Mouse (Mus musculus): ENCODE measurements around the gene Gm13057. TPM values are rescaled to one million over a fixed set of nuclear protein-coding genes. Genes with fewer than 3 reads are reported as not detected.
"Not testable (repeated sequence)": the region's sequence is repeated elsewhere in the genome, so short reads cannot be mapped to it uniquely, and the experiment has no call there.

Gm13057 gene
- not detected in 2 replicates for polyA plus RNA-seq (2012; rRNA removed)

GRCm38 (mm10) chr4:143551400-143551799, at the start of gene Gm13057, which contains the start of gene BC080695:
Gm13057 (plus strand) TSS chr4:143551709.
BC080695 (plus strand) TSS chr4:143551700.
- H3K4me1 ChIP-seq (ENCODE audit: control insufficient read depth, insufficient read depth, low read length); H3K27ac ChIP-seq (ENCODE audit: insufficient read depth, low read length); H3K4me3 ChIP-seq (ENCODE audit: insufficient read depth, low read length): not testable (repeated sequence)

- Histone ChIP-seq H3K4me1 (ENCODE audit: control insufficient read depth, insufficient read depth, low read length) (no peaks in the 10 kb centered on the region), H3K4me3 (ENCODE audit: insufficient read depth, low read length) (no peak within 1 kb of the TSS), H3K27ac (ENCODE audit: insufficient read depth, low read length) (no peak within 1 kb of the TSS)
- no peak for TF ChIP-seq POLR2A (IDR thresholded peaks at IDR 0.05; ENCODE audit: extremely low read depth, insufficient read depth, low read length)
- no peak for TF ChIP-seq CTCF (IDR thresholded peaks at IDR 0.05; ENCODE audit: extremely low read depth, insufficient read depth, low read length)
Observed at GRCm38 (mm10) chr4:143511043-143511442, 40.5 kb upstream of the Gm13057 start, which contains the start of gene Gm13043. Gm13043 (plus strand) TSS chr4:143511343.

GRCm38 (mm10) chr4:143535654-143536053, 15.9 kb upstream of the Gm13057 start, which contains the start of gene Gm13040:
Gm13040 (plus strand) TSS chr4:143535954.
- H3K4me3 ChIP-seq (ENCODE audit: insufficient read depth, low read length); H3K27ac ChIP-seq (ENCODE audit: insufficient read depth, low read length); H3K4me1 ChIP-seq (ENCODE audit: control insufficient read depth, insufficient read depth, low read length): not testable (repeated sequence)

Other genes with a start within 250 kb of the Gm13057 start
- gene Lrrc38, start 202.0 kb upstream of the Gm13057 start, polyA plus RNA-seq (2012; rRNA removed) = 2.3 and 3.0 TPM in 2 replicates
- 0.06 TPM in 2 replicates for gene Pramel1, start 157.3 kb upstream of the Gm13057 start, polyA plus RNA-seq (2012; rRNA removed)
- gene Pramef8, start 139.3 kb upstream of the Gm13057 start, polyA plus RNA-seq (2012; rRNA removed) = 7.6 and 8.1 TPM in 2 replicates
- not detected in 2 replicates for gene Oog4, start 101.4 kb upstream of the Gm13057 start, polyA plus RNA-seq (2012; rRNA removed)
- gene Gm13043, start 40.4 kb upstream of the Gm13057 start, polyA plus RNA-seq (2012; rRNA removed) = not detected in 2 replicates
- gene Gm13040, start 15.8 kb upstream of the Gm13057 start, polyA plus RNA-seq (2012; rRNA removed) = not detected in 2 replicates
- not detected in 2 replicates for gene BC080695, start within 50 bp of the Gm13057 start, polyA plus RNA-seq (2012; rRNA removed)
- not detected in 2 replicates for gene Gm13083, start 63.3 kb downstream of the Gm13057 start, polyA plus RNA-seq (2012; rRNA removed)
- not detected in 2 replicates for gene Gm13088, start 105.5 kb downstream of the Gm13057 start, polyA plus RNA-seq (2012; rRNA removed)
- gene Gm13089, start 151.0 kb downstream of the Gm13057 start, polyA plus RNA-seq (2012; rRNA removed) = not detected in 2 replicates
- not detected in 2 replicates for gene Gm13078, start 167.7 kb downstream of the Gm13057 start, polyA plus RNA-seq (2012; rRNA removed)
- not detected in 2 replicates for gene Gm13023, start 237.6 kb downstream of the Gm13057 start, polyA plus RNA-seq (2012; rRNA removed)